Mouse (Mus musculus): ENCODE data around the gene Ubash3b.
A peak's percentile ranks its signal among the peaks of the same experiment; 100 is the strongest.

The Ubash3b gene

GRCm38 (mm10) chr9:41166886-41167285 is 5.4 kb upstream of the Ubash3b start:
- no peak for DNase-seq

- no peak for DNase-seq
These were observed 866 bp upstream of the Ubash3b start for GRCm38 (mm10) chr9:41162363-41162762.

GRCm38 (mm10) chr9:41160536-41161176 is 841 bp downstream of the Ubash3b start:
- DNase-seq = no peak

GRCm38 (mm10) chr9:41159223-41159622 is 2.3 kb downstream of the Ubash3b start:
- no peak for DNase-seq

GRCm38 (mm10) chr9:41157872-41158567 is 3.5 kb downstream of the Ubash3b start:
- DNase-seq = no peak

- peak; percentile 87 for DNase-seq
These were observed 4.3 kb downstream of the Ubash3b start for GRCm38 (mm10) chr9:41157020-41157871.

- DNase-seq = peak; percentile 42
These were observed 4.8 kb downstream of the Ubash3b start for GRCm38 (mm10) chr9:41156720-41157019.

- no peak for DNase-seq
These were observed 5.3 kb downstream of the Ubash3b start for GRCm38 (mm10) chr9:41156006-41156719.

- no peak for DNase-seq
These were observed 7.5 kb downstream of the Ubash3b start for GRCm38 (mm10) chr9:41153979-41154378.

- peak; percentile 33 for DNase-seq
These were observed 8.4 kb downstream of the Ubash3b start for GRCm38 (mm10) chr9:41153050-41153449.

- peak; percentile 45 for DNase-seq
These were observed 10.0 kb downstream of the Ubash3b start for GRCm38 (mm10) chr9:41151491-41151890.

GRCm38 (mm10) chr9:41149896-41150295 is 11.6 kb downstream of the Ubash3b start:
- no peak for DNase-seq

- DNase-seq = no peak
These were observed 12.3 kb downstream of the Ubash3b start for GRCm38 (mm10) chr9:41149079-41149676.

- no peak for DNase-seq
These were observed 12.9 kb downstream of the Ubash3b start for GRCm38 (mm10) chr9:41148600-41148999.

- DNase-seq = peak; percentile 34
These were observed 14.2 kb downstream of the Ubash3b start for GRCm38 (mm10) chr9:41147203-41147842.

GRCm38 (mm10) chr9:41143825-41144224 is 17.7 kb downstream of the Ubash3b start:
- no peak for DNase-seq

- no peak for DNase-seq
These were observed 18.4 kb downstream of the Ubash3b start for GRCm38 (mm10) chr9:41143115-41143514.

- no peak for DNase-seq
These were observed 20.5 kb downstream of the Ubash3b start for GRCm38 (mm10) chr9:41141026-41141425.

- no peak for DNase-seq
These were observed 22.3 kb downstream of the Ubash3b start for GRCm38 (mm10) chr9:41138987-41139808.

- no peak for DNase-seq
These were observed 24.6 kb downstream of the Ubash3b start for GRCm38 (mm10) chr9:41136691-41137467.

Measured in kidney, postnatal 14 days (tissue).